Mouse (Mus musculus) monocyte, adult 5-6 weeks (primary cell): ENCODE data around the gene Irf2bp1. TPM values are rescaled to one million over a fixed set of nuclear protein-coding genes. Genes with fewer than 3 reads are reported as not detected.

Experiments used
- ATAC-seq: fragments of 153-309, 156-312 bp; replicated peaks from 2 replicates; pipeline ENCODE4 v1.8.0; 2017; ENCODE audit warnings: mild to moderate bottlenecking; ENCODE audit not compliant: low TSS enrichment, insufficient number of reproducible peaks, severe bottlenecking, poor library complexity, low FRiP score
- total RNA-seq: library from RNA; stranded (forward); fragments of 200-1000, 200-491, 200-594 nt; gene quantifications from 3 replicates; pipeline ENCODE4 v1.2.3, GENCODE M21; 2017

The Irf2bp1 gene
- total RNA-seq, 1 experiment from 2014 or later, result 7.8 TPM

- ATAC-seq, result no peak
Observed at GRCm38 (mm10) chr7:19054777-19055076, 50.9 kb downstream of the Irf2bp1 start.

DNA sequence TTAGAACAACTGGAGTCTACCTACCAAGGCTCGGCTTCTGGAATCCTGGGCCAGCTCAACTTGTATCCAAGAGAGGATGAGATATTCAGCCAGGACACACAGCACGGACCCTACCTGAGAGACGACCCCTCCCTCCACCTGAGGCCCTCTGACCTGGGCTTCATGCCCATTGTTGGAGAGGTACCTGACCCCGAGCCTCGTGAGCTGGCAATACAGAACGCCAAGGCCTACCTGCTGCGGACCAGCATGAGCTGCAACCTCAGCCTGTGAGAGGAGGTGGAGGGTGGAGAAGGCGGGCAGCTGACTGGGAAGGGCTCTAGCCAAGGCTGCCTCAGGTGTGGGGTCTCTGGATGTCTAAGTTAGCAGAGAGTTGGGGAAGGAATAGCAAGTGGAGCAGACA lies 51.3 kb downstream of the Irf2bp1 start:
- ATAC-seq, result no peak

Other genes starting within 250 kb of the Irf2bp1 start
- not detected in 3 replicates for gene Psg19, start 205.5 kb upstream of the Irf2bp1 start, total RNA-seq
- not detected in 3 replicates for gene Psg17, start 182.4 kb upstream of the Irf2bp1 start, total RNA-seq
- 0.19 to 0.75 TPM in 2 of 3 replicates, not detected in the other for gene Mill2, start 164.1 kb upstream of the Irf2bp1 start, total RNA-seq
- 88.5 to 148 TPM (median 139 TPM) in 3 replicates for gene Pglyrp1, start 132.7 kb upstream of the Irf2bp1 start, total RNA-seq
- gene Ccdc61, start 93.6 kb upstream of the Irf2bp1 start, total RNA-seq, result 10.6 to 30.0 TPM (median 24.7 TPM) in 3 replicates
- not detected in 3 replicates for gene Nova2, start 78.2 kb upstream of the Irf2bp1 start, total RNA-seq
- 0.49 TPM in 1 of 3 replicates, not detected in the others for gene Nanos2, start 16.6 kb upstream of the Irf2bp1 start, total RNA-seq
- 0.75 to 2.1 TPM in 2 of 3 replicates, not detected in the other for gene Mypop, start 12.8 kb upstream of the Irf2bp1 start, total RNA-seq
- gene Foxa3, start 19.5 kb downstream of the Irf2bp1 start, total RNA-seq, result not detected in 3 replicates
- gene Sympk, start 20.3 kb downstream of the Irf2bp1 start, total RNA-seq, result 23.9 to 51.1 TPM (median 38.5 TPM) in 3 replicates
- not detected in 3 replicates for gene Rsph6a, start 50.6 kb downstream of the Irf2bp1 start, total RNA-seq
- gene Dmwd, start 72.2 kb downstream of the Irf2bp1 start, total RNA-seq, result 0.39 to 3.2 TPM (median 0.43 TPM) in 3 replicates
- gene Dmpk, start 79.8 kb downstream of the Irf2bp1 start, total RNA-seq, result 0.97 to 1.5 TPM in 2 of 3 replicates, not detected in the other
- not detected in 3 replicates for gene Six5, start 90.5 kb downstream of the Irf2bp1 start, total RNA-seq
- gene Gm4969, start 114.3 kb downstream of the Irf2bp1 start, total RNA-seq, result not detected in 3 replicates
- 6.7 to 11.5 TPM (median 7.1 TPM) in 3 replicates for gene Fbxo46, start 115.8 kb downstream of the Irf2bp1 start, total RNA-seq
- gene Qpctl, start 145.2 kb downstream of the Irf2bp1 start, total RNA-seq, result 2.4 to 4.9 TPM (median 3.9 TPM) in 3 replicates
- 27.7 to 42.9 TPM (median 30.8 TPM) in 3 replicates for gene Snrpd2, start 145.7 kb downstream of the Irf2bp1 start, total RNA-seq
- not detected in 3 replicates for gene Gipr, start 162.1 kb downstream of the Irf2bp1 start, total RNA-seq
- gene Eml2, start 172.4 kb downstream of the Irf2bp1 start, total RNA-seq, result 9.4 to 12.2 TPM (median 9.9 TPM) in 3 replicates
- gene Gpr4, start 208.5 kb downstream of the Irf2bp1 start, total RNA-seq, result 0.19 to 0.32 TPM in 2 of 3 replicates, not detected in the other
- 11.5 to 32.0 TPM (median 14.7 TPM) in 3 replicates for gene Opa3, start 224.3 kb downstream of the Irf2bp1 start, total RNA-seq